Mouse (Mus musculus) midbrain, embryonic 16.5 days (tissue): ENCODE data around the gene Casc3. TPM values are rescaled to one million over a fixed set of nuclear protein-coding genes. Genes with fewer than 3 reads are reported as not detected.

Experiments
- ATAC-seq: fragments of 200-750 bp; cut with Nextera tagmentation; 2 replicates; pipeline ENCODE4 v1.8.0; 2017; ENCODE audit warnings: moderate TSS enrichment
- H3K27ac ChIP-seq: fragments of 300-500 bp; sonication (generic); 2 replicates; pipeline ENCODE4 v1.5.1; 2014; ENCODE audit warnings: mild to moderate bottlenecking, low read length, mixed read lengths
- H3K27me3 ChIP-seq: fragments of 300-500 bp; sonication (generic); 2 replicates; pipeline ENCODE4 v1.6.1; 2014; ENCODE audit warnings: low read depth, low read length, mixed read lengths; ENCODE audit not compliant: control insufficient read depth, insufficient read depth
- H3K36me3 ChIP-seq: fragments of 300-500 bp; sonication (generic); 2 replicates; pipeline ENCODE4 v1.6.1; 2014; ENCODE audit warnings: mild to moderate bottlenecking, low read length, moderate library complexity, mixed read lengths; ENCODE audit not compliant: control insufficient read depth, insufficient read depth
- H3K4me1 ChIP-seq: fragments of 300-500 bp; sonication (generic); 2 replicates; pipeline ENCODE4 v1.6.1; 2014; ENCODE audit warnings: mild to moderate bottlenecking, low read length, mixed read lengths; ENCODE audit not compliant: control insufficient read depth, insufficient read depth
- H3K4me2 ChIP-seq: fragments of 300-500 bp; sonication (generic); 2 replicates; pipeline ENCODE4 v1.6.1; 2014; ENCODE audit warnings: mild to moderate bottlenecking, low read length, mixed read lengths
- H3K4me3 ChIP-seq: fragments of 300-500 bp; sonication (generic); 2 replicates; pipeline ENCODE4 v1.5.1; 2014; ENCODE audit warnings: low read depth, mild to moderate bottlenecking, low read length, moderate library complexity, mixed read lengths
- H3K9ac ChIP-seq: fragments of 300-500 bp; sonication (generic); 2 replicates; pipeline ENCODE4 v1.6.1; 2014; ENCODE audit warnings: low read depth, low read length, mixed read lengths
- H3K9me3 ChIP-seq: fragments of 300-500 bp; sonication (generic); replicated peaks from 2 replicates; pipeline ENCODE4 v1.6.1; 2014; ENCODE audit warnings: mild to moderate bottlenecking, low read length, mixed read lengths; ENCODE audit not compliant: control insufficient read depth, poor library complexity, severe bottlenecking
- WGBS: fragments of 180-500 bp; shearing (Covaris S2); extraction: QIAGEN DNeasy Blood & Tissue Kit; methylation state at CpG from one replicate; pipeline ENCODE4 v1.1.7; 2014; 5-methylcytosine and 5-hydroxymethylcytosine counted together
- polyA plus RNA-seq: library from polyadenylated mRNA; unstranded; fragments of >200 nt; fragmentation: Nextera tagmentation; extraction: Ambion mirVana; gene quantifications from 2 replicates; pipeline ENCODE4 v1.2.1, GENCODE M21; 2015

Gene Casc3
- polyA plus RNA-seq, 1 experiment from 2014 or later = 47.0 TPM

GRCm38 (mm10) chr11:98863028-98863750 is 58.5 kb downstream of the Casc3 start, which contains the start of gene Wipf2:
Gene Wipf2, plus strand, starts transcription at chr11:98863638.
- H3K9me3 ChIP-seq = no peaks in the 10 kb centered on the region
- H3K36me3 ChIP-seq = peaks cover 8% of the 10 kb centered on the region
- peak within 1 kb of the TSS; percentile 67 for H3K4me3 ChIP-seq
- H3K27me3 ChIP-seq = no peaks in the 10 kb centered on the region
- peak within 1 kb of the TSS; percentile 69 for H3K4me2 ChIP-seq
- peak within 1 kb of the TSS; percentile 70 for H3K9ac ChIP-seq
- peak within 1 kb of the TSS; percentile 93 for H3K27ac ChIP-seq
- peak; percentile 89 for ATAC-seq
- 7% methylated on average over 34 of the region's 41 CpGs for WGBS
- peaks cover 8% of the 10 kb centered on the region for H3K4me1 ChIP-seq

- Histone ChIP-seq H3K36me3 (peaks cover 9% of the 10 kb centered on the region), H3K4me3 (peak overlapping the region; percentile 67), H3K4me2 (peak overlapping the region; percentile 69), H3K9me3 (no peaks in the 10 kb centered on the region), H3K27me3 (no peaks in the 10 kb centered on the region), H3K4me1 (peaks cover 8% of the 10 kb centered on the region), H3K27ac (peak overlapping the region; percentile 93), H3K9ac (peak overlapping the region; percentile 70)
- peak; percentile 76 for ATAC-seq
- WGBS = under 1% methylated on average over 29 of the region's 39 CpGs
These were observed 59.2 kb downstream of the Casc3 start for GRCm38 (mm10) chr11:98863751-98864429.

- Histone ChIP-seq H3K36me3 (peaks cover 9% of the 10 kb centered on the region), H3K4me1 (peaks cover 8% of the 10 kb centered on the region), H3K27me3 (no peaks in the 10 kb centered on the region), H3K4me2 (no peak overlapping the region), H3K27ac (no peak overlapping the region), H3K9ac (no peak overlapping the region), H3K4me3 (no peak overlapping the region), H3K9me3 (no peaks in the 10 kb centered on the region)
- no peak for ATAC-seq
- 43% methylated on average over 12 of the region's 12 CpGs for WGBS
These were observed 62.6 kb downstream of the Casc3 start for GRCm38 (mm10) chr11:98867293-98867692.

GRCm38 (mm10) chr11:98869906-98870305 is 65.2 kb downstream of the Casc3 start:
- 91% methylated on average over 8 of the region's 8 CpGs for WGBS

GRCm38 (mm10) chr11:98870791-98871190 is 66.1 kb downstream of the Casc3 start:
- H3K4me1 ChIP-seq = no peaks in the 10 kb centered on the region; the same call in 1 of the 2 replicates
- no peak overlapping the region for H3K4me3 ChIP-seq
- no peaks in the 10 kb centered on the region for H3K27me3 ChIP-seq
- H3K9me3 ChIP-seq = no peaks in the 10 kb centered on the region
- no peak overlapping the region for H3K4me2 ChIP-seq
- peaks cover 9% of the 10 kb centered on the region for H3K36me3 ChIP-seq
- ATAC-seq = no peak
- no peak overlapping the region for H3K27ac ChIP-seq
- WGBS = 78% methylated on average over 5 of the region's 5 CpGs
- no peak overlapping the region for H3K9ac ChIP-seq

More at GRCm38 (mm10) chr11:98869906-98870305, 65.2 kb downstream of the Casc3 start:
- no peak overlapping the region for H3K4me2 ChIP-seq
- H3K4me3 ChIP-seq = no peak overlapping the region
- H3K9me3 ChIP-seq = no peaks in the 10 kb centered on the region
- H3K27me3 ChIP-seq = no peaks in the 10 kb centered on the region
- H3K36me3 ChIP-seq = peaks cover 9% of the 10 kb centered on the region
- H3K27ac ChIP-seq = no peak overlapping the region
- no peak for ATAC-seq
- no peak overlapping the region for H3K9ac ChIP-seq
- H3K4me1 ChIP-seq = no peaks in the 10 kb centered on the region; the same call in none of the 2 replicates

- Histone ChIP-seq H3K4me2 (no peak overlapping the region), H3K4me3 (no peak overlapping the region), H3K27me3 (no peaks in the 10 kb centered on the region), H3K9ac (no peak overlapping the region), H3K36me3 (peaks cover 9% of the 10 kb centered on the region), H3K4me1 (no peaks in the 10 kb centered on the region; the same call in 1 of the 2 replicates), H3K27ac (no peak overlapping the region), H3K9me3 (no peaks in the 10 kb centered on the region)
- WGBS = 59% methylated on average over 4 of the region's 4 CpGs
- no peak for ATAC-seq
These were observed 66.7 kb downstream of the Casc3 start for GRCm38 (mm10) chr11:98871416-98871815.

GRCm38 (mm10) chr11:98872040-98872439 is 67.3 kb downstream of the Casc3 start:
- no peaks in the 10 kb centered on the region; the same call in 1 of the 2 replicates for H3K4me1 ChIP-seq
- no peak overlapping the region for H3K27ac ChIP-seq
- 40% methylated on average over 4 of the region's 4 CpGs for WGBS
- H3K9me3 ChIP-seq = no peaks in the 10 kb centered on the region
- no peak overlapping the region for H3K4me2 ChIP-seq
- H3K4me3 ChIP-seq = no peak overlapping the region
- H3K27me3 ChIP-seq = no peaks in the 10 kb centered on the region
- no peak overlapping the region for H3K9ac ChIP-seq
- no peak for ATAC-seq
- H3K36me3 ChIP-seq = peaks cover 9% of the 10 kb centered on the region

GRCm38 (mm10) chr11:98873900-98874299 is 69.2 kb downstream of the Casc3 start:
- no peak overlapping the region for H3K4me2 ChIP-seq
- H3K27me3 ChIP-seq = no peaks in the 10 kb centered on the region
- no peaks in the 10 kb centered on the region for H3K36me3 ChIP-seq
- no peaks in the 10 kb centered on the region for H3K4me1 ChIP-seq
- no peak overlapping the region for H3K27ac ChIP-seq
- H3K9ac ChIP-seq = no peak overlapping the region
- H3K9me3 ChIP-seq = no peaks in the 10 kb centered on the region
- ATAC-seq = no peak
- WGBS = 95% methylated on average over 9 of the region's 9 CpGs
- H3K4me3 ChIP-seq = no peak overlapping the region

GRCm38 (mm10) chr11:98877001-98877400 is 72.3 kb downstream of the Casc3 start:
- no peaks in the 10 kb centered on the region for H3K27me3 ChIP-seq
- no peaks in the 10 kb centered on the region for H3K36me3 ChIP-seq
- H3K4me3 ChIP-seq = no peak overlapping the region
- no peak overlapping the region for H3K27ac ChIP-seq
- H3K9me3 ChIP-seq = no peaks in the 10 kb centered on the region
- H3K9ac ChIP-seq = no peak overlapping the region
- 70% methylated on average over 9 of the region's 9 CpGs for WGBS
- ATAC-seq = no peak
- H3K4me2 ChIP-seq = no peak overlapping the region
- H3K4me1 ChIP-seq = no peaks in the 10 kb centered on the region
